Mouse (Mus musculus) heart, embryonic 16.5 days (tissue): ENCODE results near the gene Ccdc9b. TPM values are rescaled to one million over a fixed set of nuclear protein-coding genes. Genes with fewer than 3 reads are reported as not detected.

Experiments used
- ATAC-seq: fragments of 200-750 bp; cut with Nextera tagmentation; replicated peaks from 2 replicates; pipeline ENCODE4 v1.8.0; 2017; ENCODE audit warnings: moderate number of reproducible peaks; ENCODE audit not compliant: insufficient read depth, low FRiP score; ENCODE audit errors: extremely low read depth
- H3K27ac ChIP-seq: fragments of 300-500 bp; sonication (generic); 2 replicates; pipeline ENCODE4 v1.5.1; 2014; ENCODE audit warnings: mild to moderate bottlenecking, low read length, control low read depth, moderate library complexity
- H3K27me3 ChIP-seq: fragments of 300-500 bp; sonication (generic); 2 replicates; pipeline ENCODE4 v1.6.1; 2014; ENCODE audit warnings: low read length, mixed read lengths; ENCODE audit not compliant: control insufficient read depth, insufficient read depth
- H3K36me3 ChIP-seq: fragments of 300-500 bp; sonication (generic); 2 replicates; pipeline ENCODE4 v1.6.1; 2014; ENCODE audit not compliant: control insufficient read depth, insufficient read depth
- H3K4me1 ChIP-seq: fragments of 300-500 bp; sonication (generic); 2 replicates; pipeline ENCODE4 v1.6.1; 2014; ENCODE audit warnings: low read length, mixed read lengths; ENCODE audit not compliant: control insufficient read depth, insufficient read depth
- H3K4me2 ChIP-seq: fragments of 300-500 bp; sonication (generic); 2 replicates; pipeline ENCODE4 v1.6.1; 2014; ENCODE audit warnings: low read depth, mild to moderate bottlenecking, control low read depth, low read length
- H3K4me3 ChIP-seq: fragments of 300-500 bp; sonication (generic); 2 replicates; pipeline ENCODE4 v1.5.1; 2014; ENCODE audit warnings: mild to moderate bottlenecking, control low read depth, low read length
- H3K9ac ChIP-seq: fragments of 300-500 bp; sonication (generic); 2 replicates; pipeline ENCODE4 v1.6.1; 2014; ENCODE audit warnings: low read length, control low read depth
- H3K9me3 ChIP-seq: fragments of 300-500 bp; sonication (generic); replicated peaks from 2 replicates; pipeline ENCODE4 v1.6.1; 2016; ENCODE audit warnings: low read length; ENCODE audit not compliant: control insufficient read depth
- WGBS: fragments of 180-500 bp; shearing (Covaris S2); extraction: QIAGEN DNeasy Blood & Tissue Kit; methylation state at CpG from one replicate; pipeline ENCODE4 v1.1.7; 2014; 5-methylcytosine and 5-hydroxymethylcytosine counted together
- polyA plus RNA-seq: library from polyadenylated mRNA; unstranded; fragments of >200 nt; fragmentation: Nextera tagmentation; extraction: Ambion mirVana; gene quantifications from 2 replicates; pipeline ENCODE4 v1.2.1, GENCODE M21; 2015

Ccdc9b gene
- polyA plus RNA-seq, 1 experiment from 2014 or later, result 2.0 TPM

GRCm38 (mm10) chr2:118730622-118730915 is 31.9 kb downstream of the Ccdc9b start:
- Histone ChIP-seq H3K36me3 (no peaks in the 10 kb centered on the region), H3K4me1 (peaks cover 28% of the 10 kb centered on the region), H3K27ac (no peak overlapping the region), H3K9me3 (no peaks in the 10 kb centered on the region), H3K4me3 (no peak overlapping the region), H3K4me2 (no peak overlapping the region), H3K27me3 (peaks cover 2% of the 10 kb centered on the region; the same call in 1 of the 2 replicates), H3K9ac (no peak overlapping the region)
- ATAC-seq, result peak; percentile 58
- WGBS, result 4% methylated on average over 3 of the region's 3 CpGs

GRCm38 (mm10) chr2:118729816-118730621 is 32.4 kb downstream of the Ccdc9b start:
- H3K9ac ChIP-seq, result no peak overlapping the region
- no peak for ATAC-seq

GRCm38 (mm10) chr2:118729194-118729593 is 33.3 kb downstream of the Ccdc9b start:
- 22% methylated on average over 4 of the region's 4 CpGs for WGBS
- peak overlapping the region; percentile 17; the same call in 1 of the 2 replicates for H3K27ac ChIP-seq
- H3K9ac ChIP-seq, result peak overlapping the region; percentile 55; the same call in 1 of the 2 replicates
- H3K9me3 ChIP-seq, result no peaks in the 10 kb centered on the region
- H3K36me3 ChIP-seq, result no peaks in the 10 kb centered on the region
- H3K4me2 ChIP-seq, result no peak overlapping the region
- peaks cover 2% of the 10 kb centered on the region; the same call in 1 of the 2 replicates for H3K27me3 ChIP-seq
- ATAC-seq, result 0 out of 2 replicates have a peak, but pooled peaks have one; percentile 3
- peaks cover 28% of the 10 kb centered on the region for H3K4me1 ChIP-seq
- H3K4me3 ChIP-seq, result no peak overlapping the region

More at GRCm38 (mm10) chr2:118729816-118730621, 32.4 kb downstream of the Ccdc9b start:
- no peak overlapping the region for H3K4me2 ChIP-seq
- no peaks in the 10 kb centered on the region for H3K9me3 ChIP-seq
- no peak overlapping the region for H3K27ac ChIP-seq
- no peak overlapping the region for H3K4me3 ChIP-seq
- no peaks in the 10 kb centered on the region for H3K36me3 ChIP-seq
- H3K4me1 ChIP-seq, result peaks cover 28% of the 10 kb centered on the region
- peaks cover 2% of the 10 kb centered on the region; the same call in 1 of the 2 replicates for H3K27me3 ChIP-seq
- 32% methylated on average over 8 of the region's 8 CpGs for WGBS

- Histone ChIP-seq H3K9me3 (no peaks in the 10 kb centered on the region), H3K36me3 (no peaks in the 10 kb centered on the region), H3K4me2 (peak within 1 kb of the TSS; percentile 47), H3K27me3 (peaks cover 2% of the 10 kb centered on the region; the same call in 1 of the 2 replicates), H3K4me3 (peak within 1 kb of the TSS; percentile 27), H3K4me1 (peaks cover 28% of the 10 kb centered on the region), H3K27ac (peak within 1 kb of the TSS; percentile 17; the same call in 1 of the 2 replicates), H3K9ac (peak within 1 kb of the TSS; percentile 55)
- ATAC-seq, result peak; percentile 39; the same call in 1 of the 2 replicates
- WGBS, result 23% methylated on average over 7 of the region's 7 CpGs
Measured at GRCm38 (mm10) chr2:118728337-118728736, 34.1 kb downstream of the Ccdc9b start, which contains the start of gene Plcb2. Gene Plcb2 (minus strand): TSS chr2:118728438.

- Histone ChIP-seq H3K27ac (no peak overlapping the region), H3K4me2 (peak overlapping the region; percentile 47), H3K27me3 (peaks cover 2% of the 10 kb centered on the region; the same call in 1 of the 2 replicates), H3K9ac (peak overlapping the region; percentile 44), H3K36me3 (no peaks in the 10 kb centered on the region), H3K9me3 (no peaks in the 10 kb centered on the region), H3K4me3 (peak overlapping the region; percentile 27), H3K4me1 (peaks cover 28% of the 10 kb centered on the region)
- no peak for ATAC-seq
- WGBS, result 29% methylated on average over 9 of the region's 9 CpGs
Measured at GRCm38 (mm10) chr2:118727911-118728310, 34.5 kb downstream of the Ccdc9b start.

- WGBS, result 86% methylated on average over 2 of the region's 2 CpGs
- Histone ChIP-seq H3K9ac (no peak overlapping the region), H3K4me1 (peaks cover 28% of the 10 kb centered on the region), H3K4me2 (no peak overlapping the region), H3K9me3 (no peaks in the 10 kb centered on the region), H3K27me3 (no peaks in the 10 kb centered on the region), H3K27ac (no peak overlapping the region), H3K4me3 (no peak overlapping the region), H3K36me3 (no peaks in the 10 kb centered on the region)
- no peak for ATAC-seq
Measured at GRCm38 (mm10) chr2:118726873-118727272, 35.6 kb downstream of the Ccdc9b start.

DNA sequence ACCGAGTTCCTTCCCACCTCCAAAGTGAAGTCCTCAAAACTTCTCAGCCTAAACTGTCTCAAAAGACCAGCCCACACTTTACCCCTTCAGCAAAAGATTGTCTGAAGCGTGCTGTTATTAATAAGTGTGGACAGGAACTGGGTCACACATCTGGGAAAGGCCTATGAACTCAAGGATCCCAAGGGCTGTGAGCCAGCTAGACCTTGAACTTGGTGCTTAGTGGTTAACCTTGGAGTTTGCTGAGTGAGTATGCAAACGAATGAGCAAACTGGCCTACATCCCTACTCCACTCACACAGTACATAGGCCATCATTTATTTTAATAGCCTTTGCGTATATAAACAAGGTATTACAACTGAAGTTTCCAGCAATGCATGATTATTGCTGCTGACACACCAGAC is 37.0 kb downstream of the Ccdc9b start:
- no peak for ATAC-seq
- H3K4me2 ChIP-seq, result no peak overlapping the region
- no peaks in the 10 kb centered on the region for H3K36me3 ChIP-seq
- H3K27me3 ChIP-seq, result no peaks in the 10 kb centered on the region
- H3K27ac ChIP-seq, result no peak overlapping the region
- no peak overlapping the region for H3K4me3 ChIP-seq
- H3K9ac ChIP-seq, result no peak overlapping the region
- no peaks in the 10 kb centered on the region for H3K9me3 ChIP-seq
- whole genome bisulfite sequencing, result 84% methylated on average over 4 of the region's 4 CpGs
- peaks cover 26% of the 10 kb centered on the region for H3K4me1 ChIP-seq

GRCm38 (mm10) chr2:118723693-118724486 is 38.6 kb downstream of the Ccdc9b start:
- no peak overlapping the region for H3K9ac ChIP-seq
- H3K27ac ChIP-seq, result no peak overlapping the region
- ATAC-seq, result no peak
- H3K4me3 ChIP-seq, result no peak overlapping the region
- 74% methylated on average over 15 of the region's 15 CpGs for WGBS
- H3K4me1 ChIP-seq, result peaks cover 11% of the 10 kb centered on the region
- H3K9me3 ChIP-seq, result no peaks in the 10 kb centered on the region
- H3K4me2 ChIP-seq, result no peak overlapping the region
- H3K36me3 ChIP-seq, result no peaks in the 10 kb centered on the region
- no peaks in the 10 kb centered on the region for H3K27me3 ChIP-seq
